Mouse (Mus musculus) intestine, embryonic 16.5 days (tissue): ENCODE results near the gene Coq2. TPM values are rescaled to one million over a fixed set of nuclear protein-coding genes. Genes with fewer than 3 reads are reported as not detected.

ENCODE experiments used
- ATAC-seq: fragments of 200-750 bp; cut with Nextera tagmentation; 2 replicates; pipeline ENCODE4 v1.8.0; 2017; ENCODE audit warnings: moderate TSS enrichment, moderate library complexity
- H3K27ac ChIP-seq: fragments of 300-500 bp; sonication (generic); 2 replicates; pipeline ENCODE4 v1.5.1; 2014; ENCODE audit warnings: mild to moderate bottlenecking, low read length
- H3K27me3 ChIP-seq: fragments of 300-500 bp; sonication (generic); replicated peaks from 2 replicates; pipeline ENCODE4 v1.6.1; 2014; ENCODE audit warnings: low read length, control low read depth, mixed read lengths; ENCODE audit not compliant: control insufficient read depth, insufficient read depth
- H3K36me3 ChIP-seq: fragments of 300-500 bp; sonication (generic); 2 replicates; pipeline ENCODE4 v1.6.1; 2014; ENCODE audit warnings: low read length, control low read depth; ENCODE audit not compliant: control insufficient read depth, insufficient read depth
- H3K4me1 ChIP-seq: fragments of 300-500 bp; sonication (generic); 2 replicates; pipeline ENCODE4 v1.6.1; 2014; ENCODE audit warnings: low read length, control low read depth, mixed read lengths; ENCODE audit not compliant: control insufficient read depth, insufficient read depth
- H3K4me2 ChIP-seq: fragments of 300-500 bp; sonication (generic); 2 replicates; pipeline ENCODE4 v1.6.1; 2014; ENCODE audit warnings: low read depth, low read length, control low read depth
- H3K4me3 ChIP-seq: fragments of 300-500 bp; sonication (generic); 2 replicates; pipeline ENCODE4 v1.5.1; 2014; ENCODE audit warnings: mild to moderate bottlenecking, low read length
- H3K9ac ChIP-seq: fragments of 300-500 bp; sonication (generic); 2 replicates; pipeline ENCODE4 v1.6.1; 2014; ENCODE audit warnings: low read depth, low read length
- H3K9me3 ChIP-seq: fragments of 300-500 bp; sonication (generic); 2 replicates; pipeline ENCODE4 v1.6.1; 2016; ENCODE audit warnings: low read length, control low read depth; ENCODE audit not compliant: control insufficient read depth
- WGBS: fragments of 180-500 bp; shearing (Covaris S2); extraction: QIAGEN DNeasy Blood & Tissue Kit; methylation state at CpG from one replicate; pipeline ENCODE4 v1.1.7; 2014; 5-methylcytosine and 5-hydroxymethylcytosine counted together
- polyA plus RNA-seq: library from polyadenylated mRNA; unstranded; fragments of >200 nt; fragmentation: Nextera tagmentation; extraction: Ambion mirVana; gene quantifications from 2 replicates; pipeline ENCODE4 v1.2.1, GENCODE M21; 2015

Gene Coq2
- polyA plus RNA-seq: 59.3 and 60.2 TPM in 2 replicates

GRCm38 (mm10) chr5:100674711-100675376 lies at the start of gene Coq2:
Coq2 (minus strand) TSS chr5:100675140.
- WGBS: 10% methylated on average over 17 of the region's 17 CpGs
- Histone ChIP-seq H3K27me3 (no peaks in the 10 kb centered on the region), H3K4me1 (peaks cover 21% of the 10 kb centered on the region), H3K27ac (peak within 1 kb of the TSS; percentile 74), H3K36me3 (peaks cover 6% of the 10 kb centered on the region; the same call in 1 of the 2 replicates), H3K9me3 (no peaks in the 10 kb centered on the region), H3K4me3 (peak within 1 kb of the TSS; percentile 82), H3K4me2 (peak within 1 kb of the TSS; percentile 68), H3K9ac (peak within 1 kb of the TSS; percentile 86)
- ATAC-seq: peak; percentile 45

- no peaks in the 10 kb centered on the region for H3K36me3 ChIP-seq
- peak within 1 kb of the TSS; percentile 98 for H3K4me2 ChIP-seq
- H3K27ac ChIP-seq: no peak within 1 kb of the TSS
- ATAC-seq: peak; percentile 88
- H3K27me3 ChIP-seq: peaks cover 5% of the 10 kb centered on the region; the same call in 1 of the 2 replicates
- under 1% methylated on average over 55 of the region's 56 CpGs for WGBS
- H3K4me1 ChIP-seq: peaks cover 10% of the 10 kb centered on the region
- H3K4me3 ChIP-seq: peak within 1 kb of the TSS; percentile 64
- peak within 1 kb of the TSS; percentile 71 for H3K9ac ChIP-seq
- peaks cover 7% of the 10 kb centered on the region; the same call in 1 of the 2 replicates for H3K9me3 ChIP-seq
Measured at GRCm38 (mm10) chr5:100719235-100720088, 44.5 kb upstream of the Coq2 start, which contains the start of gene Hpse. Hpse (minus strand) TSS chr5:100719716.

- Histone ChIP-seq H3K4me2 (no peak overlapping the region), H3K4me1 (peaks cover 10% of the 10 kb centered on the region)
Measured at GRCm38 (mm10) chr5:100716762-100717161, 41.8 kb upstream of the Coq2 start.

GRCm38 (mm10) chr5:100711219-100711618 lies 36.3 kb upstream of the Coq2 start:
- H3K9ac ChIP-seq: no peak overlapping the region

More at GRCm38 (mm10) chr5:100716762-100717161, 41.8 kb upstream of the Coq2 start:
- H3K4me3 ChIP-seq: no peak overlapping the region
- no peak overlapping the region for H3K9ac ChIP-seq
- no peak overlapping the region for H3K27ac ChIP-seq
- H3K36me3 ChIP-seq: no peaks in the 10 kb centered on the region
- whole genome bisulfite sequencing: 94% methylated on average over 15 of the region's 15 CpGs
- H3K9me3 ChIP-seq: no peaks in the 10 kb centered on the region
- ATAC-seq: no peak
- peaks cover 5% of the 10 kb centered on the region; the same call in 1 of the 2 replicates for H3K27me3 ChIP-seq

GRCm38 (mm10) chr5:100710012-100710411 lies 35.1 kb upstream of the Coq2 start:
- no peaks in the 10 kb centered on the region for H3K4me1 ChIP-seq
- WGBS: 65% methylated on average over 2 of the region's 2 CpGs
- no peak overlapping the region for H3K4me2 ChIP-seq
- no peak for ATAC-seq
- no peak overlapping the region for H3K27ac ChIP-seq
- no peak overlapping the region for H3K4me3 ChIP-seq
- no peak overlapping the region for H3K9ac ChIP-seq
- H3K27me3 ChIP-seq: no peaks in the 10 kb centered on the region
- no peaks in the 10 kb centered on the region for H3K9me3 ChIP-seq
- H3K36me3 ChIP-seq: no peaks in the 10 kb centered on the region

More at GRCm38 (mm10) chr5:100711219-100711618, 36.3 kb upstream of the Coq2 start:
- no peaks in the 10 kb centered on the region for H3K36me3 ChIP-seq
- no peaks in the 10 kb centered on the region for H3K27me3 ChIP-seq
- no peaks in the 10 kb centered on the region for H3K9me3 ChIP-seq
- H3K4me1 ChIP-seq: no peaks in the 10 kb centered on the region
- ATAC-seq: no peak
- H3K27ac ChIP-seq: no peak overlapping the region
- no peak overlapping the region for H3K4me2 ChIP-seq
- 82% methylated on average over 6 of the region's 6 CpGs for WGBS
- H3K4me3 ChIP-seq: no peak overlapping the region

- H3K9ac ChIP-seq: no peak overlapping the region
- no peaks in the 10 kb centered on the region for H3K27me3 ChIP-seq
- ATAC-seq: no peak
- H3K4me3 ChIP-seq: no peak overlapping the region
- no peak overlapping the region for H3K27ac ChIP-seq
- H3K9me3 ChIP-seq: no peaks in the 10 kb centered on the region
- H3K36me3 ChIP-seq: no peaks in the 10 kb centered on the region
- H3K4me2 ChIP-seq: no peak overlapping the region
- WGBS: 89% methylated on average over 6 of the region's 6 CpGs
- H3K4me1 ChIP-seq: no peaks in the 10 kb centered on the region
Measured at GRCm38 (mm10) chr5:100709035-100709434, 34.1 kb upstream of the Coq2 start.

- Histone ChIP-seq H3K4me1 (no peaks in the 10 kb centered on the region), H3K27ac (no peak overlapping the region), H3K36me3 (no peaks in the 10 kb centered on the region), H3K4me3 (no peak overlapping the region), H3K4me2 (no peak overlapping the region), H3K9ac (no peak overlapping the region), H3K9me3 (no peaks in the 10 kb centered on the region), H3K27me3 (no peaks in the 10 kb centered on the region)
- 63% methylated on average over 8 of the region's 8 CpGs for WGBS
- ATAC-seq: no peak
Measured at GRCm38 (mm10) chr5:100706675-100707074, 31.7 kb upstream of the Coq2 start.

GRCm38 (mm10) chr5:100704272-100704671 lies 29.3 kb upstream of the Coq2 start:
- no peak overlapping the region for H3K27ac ChIP-seq
- H3K9me3 ChIP-seq: no peaks in the 10 kb centered on the region
- H3K27me3 ChIP-seq: no peaks in the 10 kb centered on the region
- H3K4me3 ChIP-seq: no peak overlapping the region
- no peak overlapping the region for H3K4me2 ChIP-seq
- H3K36me3 ChIP-seq: no peaks in the 10 kb centered on the region
- no peak for ATAC-seq
- 92% methylated on average over 2 of the region's 2 CpGs for WGBS
- H3K4me1 ChIP-seq: no peaks in the 10 kb centered on the region
- no peak overlapping the region for H3K9ac ChIP-seq

- Histone ChIP-seq H3K9ac (no peak overlapping the region), H3K4me2 (no peak overlapping the region), H3K4me1 (no peaks in the 10 kb centered on the region), H3K36me3 (no peaks in the 10 kb centered on the region), H3K9me3 (no peaks in the 10 kb centered on the region), H3K27ac (no peak overlapping the region), H3K4me3 (no peak overlapping the region), H3K27me3 (no peaks in the 10 kb centered on the region)
- no peak for ATAC-seq
- WGBS: 86% methylated on average over 3 of the region's 3 CpGs
Measured at GRCm38 (mm10) chr5:100702325-100702724, 27.4 kb upstream of the Coq2 start.
